In genomic region chr15:103220785-103221184, GRCm38 (mm10) we compare ENCODE assay signal across 11 mouse cellular contexts. TPM values are rescaled to one million over a fixed set of nuclear protein-coding genes. Genes with fewer than 3 reads are reported as not detected.
DNase-seq lines count a peak whose midpoint lies in the region; ATAC-seq and TF ChIP-seq lines count a peak whose summit lies in the region.
"Had no signal": no experiment of that assay in that cellular context is flagged by ENCODE, and none has a peak within 500 bp of the region (broad histone marks: within the 10 kb centered on the region; RNA-seq: fewer than 3 reads in every experiment).

No protein-coding gene starts in this region.

- DNase-seq in hindbrain, embryonic 10.5 days (ENCODE audit: low spot score): no peak
- DNase-seq in adrenal gland, postnatal 36 days: peak; percentile 77
- DNase-seq in large intestine, adult 2 months (ENCODE audit: low read depth, low spot score): peak; percentile 87
- no peak for DNase-seq in cerebellum, adult 11 months
- DNase-seq in gastrocnemius, postnatal 25 days: no peak
- no peak for DNase-seq in forebrain, postnatal 0 days
- DNase-seq: thymus, adult 18-20 months had no signal

- 48% methylated on average over 3 of the region's 3 CpGs for WGBS in hindbrain, embryonic 16.5 days
- 89% methylated on average over 3 of the region's 3 CpGs for WGBS in hindbrain, embryonic 10.5 days
- 15% methylated on average over 3 of the region's 3 CpGs for WGBS in large intestine, adult 2 months
- 42% methylated on average over 3 of the region's 3 CpGs for WGBS in forebrain, postnatal 0 days

- no peak overlapping the region for H3K4me3 ChIP-seq in hindbrain, embryonic 16.5 days (ENCODE audit: low read length)
- no peak overlapping the region for H3K4me3 ChIP-seq in hindbrain, embryonic 10.5 days
- no peak overlapping the region for H3K4me3 ChIP-seq in ES-Bruce4 (ENCODE audit: low read depth, low read length)
- no peak overlapping the region for H3K4me3 ChIP-seq in forebrain, postnatal 0 days (ENCODE audit: low read depth, low read length)
- H3K4me3 ChIP-seq: neural tube, embryonic 12.5 days had no signal

- no peaks in the 10 kb centered on the region for H3K9me3 ChIP-seq in hindbrain, embryonic 16.5 days (ENCODE audit: control insufficient read depth, low read length)
- H3K9me3 ChIP-seq in hindbrain, embryonic 10.5 days: no peaks in the 10 kb centered on the region
- H3K9me3 ChIP-seq in ES-Bruce4 (replicated peaks; ENCODE audit: control insufficient read depth, insufficient read depth, low read length, poor library complexity, severe bottlenecking): no peaks in the 10 kb centered on the region
- no peaks in the 10 kb centered on the region for H3K9me3 ChIP-seq in forebrain, postnatal 0 days (ENCODE audit: low read length)
- H3K9me3 ChIP-seq: neural tube, embryonic 12.5 days had no signal

- H3K36me3 ChIP-seq in hindbrain, embryonic 16.5 days (ENCODE audit: control insufficient read depth, insufficient read depth, low read length): no peaks in the 10 kb centered on the region
- H3K36me3 ChIP-seq in hindbrain, embryonic 10.5 days: peaks cover 39% of the 10 kb centered on the region
- peaks cover 13% of the 10 kb centered on the region for H3K36me3 ChIP-seq in ES-Bruce4 (ENCODE audit: control insufficient read depth, insufficient read depth, low read length, poor library complexity, severe bottlenecking)
- no peaks in the 10 kb centered on the region for H3K36me3 ChIP-seq in forebrain, postnatal 0 days (ENCODE audit: insufficient read depth)
- H3K36me3 ChIP-seq: neural tube, embryonic 12.5 days had no signal

- no peak for TF ChIP-seq POLR2A in ES-Bruce4 (IDR thresholded peaks at IDR 0.05; ENCODE audit: insufficient read depth, low read length)

- TF ChIP-seq EP300 in ES-Bruce4 (IDR thresholded peaks at IDR 0.05; ENCODE audit: insufficient read depth, low read depth, low read length): no peak

- peaks cover 8% of the 10 kb centered on the region for H3K4me1 ChIP-seq in hindbrain, embryonic 16.5 days (ENCODE audit: control insufficient read depth, insufficient read depth, low read depth, low read length)
- peaks cover 18% of the 10 kb centered on the region for H3K4me1 ChIP-seq in hindbrain, embryonic 10.5 days (replicated peaks)
- no peaks in the 10 kb centered on the region for H3K4me1 ChIP-seq in ES-Bruce4 (ENCODE audit: control insufficient read depth, insufficient read depth, low read length)
- H3K4me1 ChIP-seq in forebrain, postnatal 0 days (ENCODE audit: insufficient read depth): peaks cover 5% of the 10 kb centered on the region

- H3K9ac ChIP-seq in hindbrain, embryonic 16.5 days (ENCODE audit: low read depth, low read length): no peak overlapping the region
- no peak overlapping the region for H3K9ac ChIP-seq in ES-Bruce4 (ENCODE audit: low read depth, poor library complexity, severe bottlenecking)
- no peak overlapping the region for H3K9ac ChIP-seq in forebrain, postnatal 0 days
- H3K9ac ChIP-seq: neural tube, embryonic 12.5 days had no signal

- no peak for ATAC-seq in hindbrain, embryonic 16.5 days
- no peak for ATAC-seq in forebrain, postnatal 0 days

- H3K27ac ChIP-seq in hindbrain, embryonic 16.5 days (ENCODE audit: low read depth, low read length): 0 out of 2 replicates have a peak overlapping the region, but pooled peaks have one; percentile 29
- H3K27ac ChIP-seq in hindbrain, embryonic 10.5 days: no peak overlapping the region
- peak overlapping the region; percentile 44 for H3K27ac ChIP-seq in ES-Bruce4 (ENCODE audit: insufficient read depth, low read length)
- H3K27ac ChIP-seq in forebrain, postnatal 0 days (ENCODE audit: low read depth, low read length): no peak overlapping the region
- H3K27ac ChIP-seq: liver, embryonic 14.5 days; neural tube, embryonic 12.5 days had no signal

- no peak overlapping the region for H3K4me2 ChIP-seq in hindbrain, embryonic 16.5 days (ENCODE audit: low read length)
- H3K4me2 ChIP-seq in forebrain, postnatal 0 days (ENCODE audit: low read depth): no peak overlapping the region
- H3K4me2 ChIP-seq: neural tube, embryonic 12.5 days had no signal

- H3K27me3 ChIP-seq in hindbrain, embryonic 16.5 days (replicated peaks; ENCODE audit: control insufficient read depth, insufficient read depth, low read length): no peaks in the 10 kb centered on the region
- no peaks in the 10 kb centered on the region for H3K27me3 ChIP-seq in hindbrain, embryonic 10.5 days (ENCODE audit: insufficient read depth, poor library complexity, severe bottlenecking)
- no peaks in the 10 kb centered on the region for H3K27me3 ChIP-seq in ES-Bruce4 (ENCODE audit: control insufficient read depth, insufficient read depth, low read length, poor library complexity, severe bottlenecking)
- no peaks in the 10 kb centered on the region for H3K27me3 ChIP-seq in forebrain, postnatal 0 days (ENCODE audit: insufficient read depth, low read length)
- H3K27me3 ChIP-seq: neural tube, embryonic 12.5 days had no signal

- TF ChIP-seq CTCF in ES-Bruce4 (IDR thresholded peaks at IDR 0.05; ENCODE audit: low read depth, low read length): no peak
- TF ChIP-seq CTCF in forebrain, postnatal 0 days (IDR thresholded peaks at IDR 0.05; ENCODE audit: low read depth): no peak

RNA-seq across cellular contexts. Expression of gene Cbx5, which starts 18.8 kb away (rescaled TPM):
- 120 and 124 TPM in 2 replicates for polyA plus RNA-seq in hindbrain, embryonic 16.5 days (2015; fragmentation: Nextera tagmentation; extraction: Ambion mirVana)
- 157 and 186 TPM in 2 replicates for polyA plus RNA-seq in hindbrain, embryonic 10.5 days (2016; fragmentation: Nextera tagmentation; extraction: Ambion mirVana)
- 317 and 328 TPM in 2 replicates for polyA plus RNA-seq in ES-Bruce4 (2011; ENCODE audit: insufficient read depth, insufficient read length, low read depth, missing spikeins)
- 10 to 100 TPM; 79.0 to 82.6 TPM for total RNA-seq in adrenal gland, postnatal 36 days (2021)
- 11.1 and 12.9 TPM in 2 replicates for polyA plus RNA-seq in large intestine, adult 2 months (2012; rRNA removed)
- 10 to 100 TPM; 29.0 to 29.6 TPM for total RNA-seq in gastrocnemius, postnatal 25 days (2021)
- 139 and 181 TPM in 2 replicates for total RNA-seq in forebrain, postnatal 0 days (2014; rRNA removed)
- polyA plus RNA-seq in forebrain, postnatal 0 days (2015; fragmentation: Nextera tagmentation; extraction: Ambion mirVana): 74.1 and 90.4 TPM in 2 replicates

RNA-seq across cellular contexts. Expression of gene Hnrnpa1, which starts 19.4 kb away (rescaled TPM):
- polyA plus RNA-seq in hindbrain, embryonic 16.5 days (2015; fragmentation: Nextera tagmentation; extraction: Ambion mirVana): 483 and 550 TPM in 2 replicates
- polyA plus RNA-seq in hindbrain, embryonic 10.5 days (2016; fragmentation: Nextera tagmentation; extraction: Ambion mirVana): 1,344 and 1,669 TPM in 2 replicates
- 1,629 and 1,787 TPM in 2 replicates for polyA plus RNA-seq in ES-Bruce4 (2011; ENCODE audit: insufficient read depth, insufficient read length, low read depth, missing spikeins)
- total RNA-seq in adrenal gland, postnatal 36 days (2021): 100 to 1,000 TPM; 193 to 199 TPM
- polyA plus RNA-seq in large intestine, adult 2 months (2012; rRNA removed): 102 and 119 TPM in 2 replicates
- 10 to 100 TPM; 82.8 to 89.0 TPM for total RNA-seq in gastrocnemius, postnatal 25 days (2021)
- 205 and 270 TPM in 2 replicates for total RNA-seq in forebrain, postnatal 0 days (2014; rRNA removed)
- polyA plus RNA-seq in forebrain, postnatal 0 days (2015; fragmentation: Nextera tagmentation; extraction: Ambion mirVana): 653 and 670 TPM in 2 replicates

RNA-seq across cellular contexts. Expression of gene Nfe2, which starts 37.4 kb away (rescaled TPM):
- polyA plus RNA-seq in hindbrain, embryonic 16.5 days (2015; fragmentation: Nextera tagmentation; extraction: Ambion mirVana): 0.65 and 0.69 TPM in 2 replicates
- 7.3 and 8.5 TPM in 2 replicates for polyA plus RNA-seq in hindbrain, embryonic 10.5 days (2016; fragmentation: Nextera tagmentation; extraction: Ambion mirVana)
- not detected in 2 replicates for polyA plus RNA-seq in ES-Bruce4 (2011; ENCODE audit: insufficient read depth, insufficient read length, low read depth, missing spikeins)
- total RNA-seq in adrenal gland, postnatal 36 days (2021): under 1 TPM; 0.16 to 0.43 TPM
- polyA plus RNA-seq in large intestine, adult 2 months (2012; rRNA removed): 0.32 and 0.55 TPM in 2 replicates
- total RNA-seq in gastrocnemius, postnatal 25 days (2021): not detected
- total RNA-seq in forebrain, postnatal 0 days (2014; rRNA removed): 0.85 and 1.6 TPM in 2 replicates
- polyA plus RNA-seq in forebrain, postnatal 0 days (2015; fragmentation: Nextera tagmentation; extraction: Ambion mirVana): 0.30 and 0.34 TPM in 2 replicates

RNA-seq across cellular contexts. Expression of gene Copz1, which starts 51.7 kb away (rescaled TPM):
- polyA plus RNA-seq in hindbrain, embryonic 16.5 days (2015; fragmentation: Nextera tagmentation; extraction: Ambion mirVana): 207 and 209 TPM in 2 replicates
- polyA plus RNA-seq in hindbrain, embryonic 10.5 days (2016; fragmentation: Nextera tagmentation; extraction: Ambion mirVana): 288 and 299 TPM in 2 replicates
- 140 and 145 TPM in 2 replicates for polyA plus RNA-seq in ES-Bruce4 (2011; ENCODE audit: insufficient read depth, insufficient read length, low read depth, missing spikeins)
- total RNA-seq in adrenal gland, postnatal 36 days (2021): 100 to 1,000 TPM; 144 to 150 TPM
- 215 and 216 TPM in 2 replicates for polyA plus RNA-seq in large intestine, adult 2 months (2012; rRNA removed)
- 10 to 100 TPM; 31.4 to 32.3 TPM for total RNA-seq in gastrocnemius, postnatal 25 days (2021)
- total RNA-seq in forebrain, postnatal 0 days (2014; rRNA removed): 120 and 147 TPM in 2 replicates
- polyA plus RNA-seq in forebrain, postnatal 0 days (2015; fragmentation: Nextera tagmentation; extraction: Ambion mirVana): 209 and 217 TPM in 2 replicates

RNA-seq across cellular contexts. Expression of gene Smug1, which starts 53.9 kb away (rescaled TPM):
- polyA plus RNA-seq in hindbrain, embryonic 16.5 days (2015; fragmentation: Nextera tagmentation; extraction: Ambion mirVana): 25.1 and 29.1 TPM in 2 replicates
- polyA plus RNA-seq in hindbrain, embryonic 10.5 days (2016; fragmentation: Nextera tagmentation; extraction: Ambion mirVana): 24.3 TPM in 2 replicates
- polyA plus RNA-seq in ES-Bruce4 (2011; ENCODE audit: insufficient read depth, insufficient read length, low read depth, missing spikeins): 13.5 and 15.3 TPM in 2 replicates
- total RNA-seq in adrenal gland, postnatal 36 days (2021): 10 to 100 TPM; 11.9 to 13.0 TPM
- polyA plus RNA-seq in large intestine, adult 2 months (2012; rRNA removed): 12.5 and 19.8 TPM in 2 replicates
- 10 to 100 TPM in 1 of 2 experiments, 1 to 10 TPM in 1; 9.4 to 11.7 TPM for total RNA-seq in gastrocnemius, postnatal 25 days (2021)
- total RNA-seq in forebrain, postnatal 0 days (2014; rRNA removed): 34.0 and 34.4 TPM in 2 replicates
- 14.6 and 18.5 TPM in 2 replicates for polyA plus RNA-seq in forebrain, postnatal 0 days (2015; fragmentation: Nextera tagmentation; extraction: Ambion mirVana)

Comparison
In these comparisons a context has a peak if more than half of its experiments do, and no peak if none do; other contexts are left out.
1. H3K27ac ChIP-seq: peak in hindbrain, embryonic 16.5 days (single experiment) and ES-Bruce4 (single experiment); none in hindbrain, embryonic 10.5 days (single experiment) and forebrain, postnatal 0 days (single experiment).
2. DNase-seq: peak in adrenal gland, postnatal 36 days (2 of 2) and large intestine, adult 2 months (single experiment); none in hindbrain, embryonic 10.5 days (single experiment), cerebellum, adult 11 months (single experiment), gastrocnemius, postnatal 25 days (single experiment) and forebrain, postnatal 0 days (single experiment).